Mouse (Mus musculus) neural tube, embryonic 13.5 days (tissue): ENCODE results near the gene Cenpl. TPM values are rescaled to one million over a fixed set of nuclear protein-coding genes. Genes with fewer than 3 reads are reported as not detected.

Source experiments
- ATAC-seq: fragments of 200-750 bp; cut with Nextera tagmentation; 2 replicates; pipeline ENCODE4 v1.8.0; 2017; ENCODE audit warnings: low read depth, mild to moderate bottlenecking, moderate TSS enrichment, moderate library complexity
- H3K27ac ChIP-seq: fragments of 300-500 bp; sonication (generic); replicated peaks from 2 replicates; pipeline ENCODE4 v1.5.1; 2015; ENCODE audit warnings: moderate library complexity, mild to moderate bottlenecking, inconsistent platforms
- H3K27me3 ChIP-seq: fragments of 300-500 bp; sonication (generic); 2 replicates; pipeline ENCODE4 v1.6.1; 2015; ENCODE audit warnings: mild to moderate bottlenecking, inconsistent platforms
- H3K36me3 ChIP-seq: fragments of 300-500 bp; sonication (generic); 2 replicates; pipeline ENCODE4 v1.6.1; 2015; ENCODE audit warnings: mild to moderate bottlenecking, inconsistent platforms
- H3K4me1 ChIP-seq: fragments of 300-500 bp; sonication (generic); replicated peaks from 2 replicates; pipeline ENCODE4 v1.6.1; 2015; ENCODE audit warnings: inconsistent platforms
- H3K4me2 ChIP-seq: fragments of 300-500 bp; sonication (generic); 2 replicates; pipeline ENCODE4 v1.6.1; 2015; ENCODE audit warnings: inconsistent platforms, mild to moderate bottlenecking, moderate library complexity
- H3K4me3 ChIP-seq: fragments of 300-500 bp; sonication (generic); 2 replicates; pipeline ENCODE4 v1.5.1; 2015; ENCODE audit warnings: mild to moderate bottlenecking, inconsistent platforms
- H3K9ac ChIP-seq: fragments of 300-500 bp; sonication (generic); 2 replicates; pipeline ENCODE4 v1.6.1; 2015; ENCODE audit warnings: moderate library complexity, mild to moderate bottlenecking, inconsistent platforms
- H3K9me3 ChIP-seq: fragments of 300-500 bp; sonication (generic); 2 replicates; pipeline ENCODE4 v1.6.1; 2016; ENCODE audit warnings: inconsistent platforms
- WGBS: fragments of 180-500 bp; shearing (Covaris S2); methylation state at CpG from one replicate; pipeline ENCODE4 v1.1.7; 2015; 5-methylcytosine and 5-hydroxymethylcytosine counted together
- polyA plus RNA-seq: library from polyadenylated mRNA; unstranded; fragments of >200 nt; fragmentation: Nextera tagmentation; extraction: Ambion mirVana; gene quantifications from 2 replicates; pipeline ENCODE4 v1.2.1, GENCODE M21; 2015

Gene Cenpl
- polyA plus RNA-seq, 1 experiment from 2014 or later: 10.2 TPM

DNA sequence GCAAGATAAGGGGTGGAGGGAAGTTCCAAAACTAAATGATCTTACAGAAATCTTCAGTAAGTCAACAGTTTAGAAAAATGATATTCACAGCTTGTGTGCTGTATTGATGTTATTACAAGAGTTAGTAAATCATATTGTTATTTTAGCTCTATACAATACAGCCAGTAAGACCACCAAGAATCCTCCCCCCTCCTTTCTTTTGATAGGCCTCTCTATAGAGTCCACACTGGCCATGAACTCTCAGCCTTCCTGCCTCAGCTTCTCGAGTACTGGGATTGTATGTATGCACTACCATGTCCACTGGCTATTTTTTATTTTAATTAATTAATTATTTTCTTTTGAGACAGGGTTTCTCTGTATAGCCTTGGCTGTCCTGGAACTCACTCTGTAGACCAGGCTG, 7.2 kb upstream of the Cenpl start:
- ATAC-seq: no peak
- no peak overlapping the region for H3K4me3 ChIP-seq
- WGBS: 88% methylated on average over 1 of the region's 1 CpGs
- no peak overlapping the region for H3K9ac ChIP-seq
- H3K36me3 ChIP-seq: peaks cover 28% of the 10 kb centered on the region
- no peaks in the 10 kb centered on the region for H3K4me1 ChIP-seq
- H3K27me3 ChIP-seq: no peaks in the 10 kb centered on the region
- H3K27ac ChIP-seq: no peak overlapping the region
- no peaks in the 10 kb centered on the region for H3K9me3 ChIP-seq
- no peak overlapping the region for H3K4me2 ChIP-seq

DNA sequence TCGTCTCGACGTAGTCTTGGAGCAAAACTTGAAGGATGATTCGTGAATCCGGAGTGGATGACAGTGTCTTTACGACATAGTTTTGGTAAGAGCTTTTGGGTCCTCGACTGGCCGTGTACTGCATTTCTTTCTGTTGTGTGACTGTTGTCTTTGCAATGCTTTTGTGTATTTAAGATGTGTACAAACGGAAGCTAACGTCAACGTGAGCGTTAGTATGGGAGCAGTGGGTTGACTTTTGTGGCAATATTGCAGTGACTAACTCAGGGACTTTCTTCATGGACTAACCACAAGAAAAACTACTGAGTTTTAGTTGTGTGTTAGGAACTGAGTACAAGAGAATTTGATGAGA, 733 bp downstream of the Cenpl start:
- peak overlapping the region; percentile 70 for H3K9ac ChIP-seq
- peak overlapping the region; percentile 57 for H3K4me3 ChIP-seq
- under 1% methylated on average over 12 of the region's 12 CpGs for WGBS
- peaks cover 40% of the 10 kb centered on the region for H3K4me1 ChIP-seq
- H3K36me3 ChIP-seq: no peaks in the 10 kb centered on the region
- no peaks in the 10 kb centered on the region for H3K9me3 ChIP-seq
- peak; percentile 8; the same call in 1 of the 2 replicates for ATAC-seq
- peak overlapping the region; percentile 73 for H3K4me2 ChIP-seq
- no peaks in the 10 kb centered on the region for H3K27me3 ChIP-seq
- H3K27ac ChIP-seq: no peak overlapping the region; the same call in 1 of the 2 replicates

DNA sequence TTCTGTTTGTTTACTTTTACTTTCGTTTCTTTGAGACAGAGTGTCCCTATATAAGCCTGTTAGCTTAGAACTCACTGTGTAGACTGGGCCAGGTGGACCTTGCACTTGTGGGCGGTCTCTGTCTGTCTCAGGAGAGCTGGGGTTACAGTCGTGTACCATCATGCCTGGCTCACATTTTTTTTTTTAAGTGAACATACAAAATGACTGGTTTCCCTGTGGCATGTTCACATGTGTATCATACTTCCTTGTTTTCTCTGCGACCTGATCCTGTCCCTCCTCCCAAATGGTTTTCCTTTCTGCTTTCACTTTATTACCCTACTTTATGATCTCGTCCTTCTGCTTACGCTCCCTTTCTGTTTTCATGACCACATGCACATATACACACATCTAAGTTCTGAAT, 5.7 kb downstream of the Cenpl start:
- no peak for ATAC-seq
- Histone ChIP-seq H3K27me3 (no peaks in the 10 kb centered on the region), H3K4me3 (no peak overlapping the region), H3K9ac (no peak overlapping the region), H3K4me2 (no peak overlapping the region), H3K36me3 (no peaks in the 10 kb centered on the region), H3K27ac (no peak overlapping the region), H3K9me3 (no peaks in the 10 kb centered on the region), H3K4me1 (peaks cover 29% of the 10 kb centered on the region)
- 89% methylated on average over 6 of the region's 6 CpGs for WGBS

DNA sequence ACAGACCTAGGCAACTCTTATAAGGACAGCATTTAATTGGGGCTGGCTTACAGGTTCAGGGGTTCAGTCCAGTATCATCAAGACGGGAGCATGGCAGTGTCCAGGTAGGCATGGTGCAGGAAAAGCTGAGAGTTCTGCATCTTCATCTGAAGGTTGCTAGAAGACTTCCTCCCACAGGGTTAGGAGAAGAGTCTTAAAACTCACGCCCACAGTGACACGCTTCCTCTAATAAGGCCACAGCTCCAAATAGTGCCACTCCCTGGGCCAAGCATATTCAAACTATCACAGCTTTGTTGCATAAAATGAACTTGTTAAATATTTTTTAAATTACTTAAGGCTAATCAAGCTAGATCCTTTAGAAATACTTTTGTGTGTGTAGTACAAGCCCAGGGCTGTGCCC, 6.7 kb downstream of the Cenpl start:
- Histone ChIP-seq H3K9me3 (no peaks in the 10 kb centered on the region), H3K4me1 (peaks cover 19% of the 10 kb centered on the region), H3K4me2 (no peak overlapping the region), H3K27ac (no peak overlapping the region), H3K4me3 (no peak overlapping the region), H3K9ac (no peak overlapping the region), H3K27me3 (no peaks in the 10 kb centered on the region), H3K36me3 (no peaks in the 10 kb centered on the region)
- no peak for ATAC-seq
- WGBS: 94% methylated on average over 3 of the region's 3 CpGs

DNA sequence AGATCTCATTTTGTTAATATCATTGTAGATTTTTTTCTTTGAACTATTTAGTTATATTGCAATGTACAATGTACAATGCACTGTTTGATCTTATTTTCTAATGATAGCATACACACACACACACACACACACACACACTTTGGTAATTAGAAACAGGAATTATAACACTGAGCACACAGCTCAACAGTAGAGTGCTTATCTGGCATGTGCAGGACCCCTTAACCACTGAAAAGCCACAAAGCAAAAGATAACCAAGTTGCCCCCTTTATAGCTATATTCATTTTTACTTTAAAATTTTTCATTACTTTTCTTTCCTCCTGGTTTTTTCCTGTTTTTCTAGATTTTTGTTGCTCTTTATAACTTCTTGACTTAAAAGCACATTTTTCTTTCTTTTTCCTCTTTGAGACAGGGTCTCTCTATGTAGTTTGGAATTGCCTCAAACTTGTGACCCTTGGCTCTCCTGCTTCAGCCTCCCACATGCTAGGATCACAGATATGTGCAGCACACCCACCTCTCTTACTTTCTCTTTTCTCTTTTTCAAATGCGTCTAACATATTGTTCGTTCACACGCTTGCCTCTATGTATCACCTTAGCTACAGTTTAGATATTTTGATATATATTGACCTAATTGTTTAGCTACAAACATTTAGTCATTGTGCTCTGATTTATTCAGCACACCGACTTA, 29.4 kb downstream of the Cenpl start:
- peaks cover 54% of the 10 kb centered on the region for H3K36me3 ChIP-seq
- no peak overlapping the region for H3K4me3 ChIP-seq
- no peak overlapping the region for H3K27ac ChIP-seq
- H3K9me3 ChIP-seq: no peaks in the 10 kb centered on the region
- 96% methylated on average over 4 of the region's 4 CpGs for WGBS
- H3K27me3 ChIP-seq: no peaks in the 10 kb centered on the region
- H3K9ac ChIP-seq: no peak overlapping the region
- H3K4me2 ChIP-seq: no peak overlapping the region
- no peak for ATAC-seq
- H3K4me1 ChIP-seq: no peaks in the 10 kb centered on the region

DNA sequence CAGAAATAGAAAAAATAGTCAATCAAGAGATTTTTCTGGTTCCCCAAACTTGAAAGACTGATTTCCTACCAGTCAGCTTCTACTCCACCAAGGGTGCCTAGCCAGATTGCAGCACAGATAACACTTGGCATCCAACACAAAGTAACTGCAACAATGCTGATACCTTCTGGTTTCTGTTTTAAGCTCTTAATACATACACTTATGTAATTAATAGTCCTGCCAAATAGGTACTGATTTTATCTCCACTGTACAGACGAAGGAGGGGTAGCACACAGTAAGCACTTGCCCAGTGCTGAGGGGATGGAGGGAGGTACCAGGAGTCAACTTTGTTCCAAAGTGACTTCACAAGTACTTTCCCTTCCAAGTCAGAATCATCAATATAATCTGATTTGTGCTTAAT, 33.3 kb downstream of the Cenpl start:
- Histone ChIP-seq H3K4me3 (no peak overlapping the region), H3K9me3 (no peaks in the 10 kb centered on the region), H3K4me1 (no peaks in the 10 kb centered on the region), H3K27me3 (no peaks in the 10 kb centered on the region), H3K9ac (no peak overlapping the region), H3K36me3 (peaks cover 52% of the 10 kb centered on the region), H3K27ac (no peak overlapping the region), H3K4me2 (no peak overlapping the region)
- 71% methylated on average over 1 of the region's 1 CpGs for WGBS
- ATAC-seq: no peak

DNA sequence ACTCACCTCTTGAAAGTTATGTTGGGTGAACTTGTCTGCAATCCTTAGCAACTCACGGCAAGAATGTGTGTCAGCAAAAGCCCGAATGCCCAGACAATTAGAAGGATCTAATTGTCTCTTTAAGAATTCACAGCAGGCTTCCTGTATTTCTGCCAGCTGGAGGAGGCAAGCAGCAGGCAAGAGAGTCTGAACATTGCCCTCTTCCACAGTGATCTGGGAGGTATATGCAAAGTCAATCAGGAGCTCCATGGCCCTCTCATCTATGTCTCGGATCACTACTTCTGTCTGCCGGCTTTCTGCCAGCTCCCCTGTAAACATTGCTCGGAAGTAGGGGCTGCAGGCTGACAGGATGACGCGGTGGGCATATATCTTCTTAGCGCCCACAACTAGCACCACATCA, 38.7 kb downstream of the Cenpl start:
- Histone ChIP-seq H3K4me1 (no peaks in the 10 kb centered on the region), H3K4me3 (no peak overlapping the region), H3K9ac (no peak overlapping the region), H3K9me3 (no peaks in the 10 kb centered on the region), H3K36me3 (peaks cover 30% of the 10 kb centered on the region), H3K4me2 (no peak overlapping the region), H3K27me3 (no peaks in the 10 kb centered on the region), H3K27ac (no peak overlapping the region)
- 88% methylated on average over 8 of the region's 8 CpGs for WGBS
- no peak for ATAC-seq

DNA sequence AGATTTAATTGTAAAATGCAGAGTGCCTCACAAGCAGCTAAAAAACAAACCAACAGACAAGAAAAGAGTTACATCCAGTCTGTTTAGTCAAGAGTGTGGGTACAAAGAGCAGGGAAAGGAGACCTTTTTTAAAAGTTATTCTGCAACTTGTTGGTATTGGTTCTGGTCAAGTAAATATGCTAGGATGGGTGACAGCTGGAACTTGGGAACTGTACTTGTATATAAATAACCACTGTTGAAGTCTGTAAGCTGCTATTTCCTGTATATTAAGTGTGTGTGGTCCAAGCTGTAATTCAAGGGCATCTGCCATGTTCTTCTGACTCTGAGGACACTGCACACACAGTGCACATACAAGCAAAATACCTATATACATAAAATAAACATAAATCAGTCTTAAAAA, 44.1 kb downstream of the Cenpl start:
- H3K9ac ChIP-seq: no peak overlapping the region
- ATAC-seq: no peak

DNA sequence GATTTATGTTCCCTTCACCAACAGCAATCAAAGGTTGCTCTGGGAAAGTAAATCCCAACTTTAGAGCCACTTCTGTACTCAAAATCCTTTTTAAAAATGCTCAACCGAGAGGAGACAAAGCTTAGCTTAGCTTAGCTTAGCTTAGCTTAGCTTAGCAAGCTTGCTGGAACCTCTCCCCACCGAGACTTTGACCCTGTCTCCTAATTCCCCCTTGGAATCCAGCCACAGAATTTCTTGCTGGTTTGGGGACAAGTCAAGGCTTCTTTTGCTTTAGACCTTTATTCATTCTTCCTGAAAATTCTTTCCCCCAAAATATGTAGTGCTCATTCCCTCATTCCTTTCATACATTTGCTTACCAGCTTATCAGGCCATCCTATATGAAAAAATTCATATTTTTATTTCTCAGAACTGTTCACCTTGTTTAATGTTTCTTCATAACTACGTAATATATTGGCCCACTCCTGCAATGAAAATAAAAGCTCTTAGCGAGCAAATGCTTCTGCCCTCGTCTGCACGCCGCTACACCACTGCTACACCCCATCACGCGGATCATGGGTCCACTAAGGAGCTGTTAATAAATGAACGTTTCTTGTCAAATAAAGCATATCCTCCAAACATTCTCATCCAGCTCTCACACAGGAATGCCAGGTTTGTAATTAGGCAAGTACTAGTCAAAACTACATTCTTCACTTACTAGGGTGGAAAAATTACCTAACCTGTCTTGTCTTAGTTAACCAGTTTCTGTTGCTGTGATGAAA, 52.3 kb downstream of the Cenpl start:
- Histone ChIP-seq H3K4me3 (no peak overlapping the region), H3K9me3 (no peaks in the 10 kb centered on the region), H3K4me1 (no peaks in the 10 kb centered on the region), H3K36me3 (peaks cover 8% of the 10 kb centered on the region), H3K27me3 (no peaks in the 10 kb centered on the region), H3K27ac (no peak overlapping the region), H3K9ac (no peak overlapping the region), H3K4me2 (no peak overlapping the region)
- 93% methylated on average over 10 of the region's 10 CpGs for WGBS
- no peak for ATAC-seq

More for the DNA sequence above, 44.1 kb downstream of the Cenpl start:
- H3K36me3 ChIP-seq: peaks cover 2% of the 10 kb centered on the region; the same call in 1 of the 2 replicates
- H3K9me3 ChIP-seq: no peaks in the 10 kb centered on the region
- no peak overlapping the region for H3K4me3 ChIP-seq
- no peak overlapping the region for H3K27ac ChIP-seq
- no peaks in the 10 kb centered on the region for H3K27me3 ChIP-seq
- no peak overlapping the region for H3K4me2 ChIP-seq
- H3K4me1 ChIP-seq: no peaks in the 10 kb centered on the region

DNA sequence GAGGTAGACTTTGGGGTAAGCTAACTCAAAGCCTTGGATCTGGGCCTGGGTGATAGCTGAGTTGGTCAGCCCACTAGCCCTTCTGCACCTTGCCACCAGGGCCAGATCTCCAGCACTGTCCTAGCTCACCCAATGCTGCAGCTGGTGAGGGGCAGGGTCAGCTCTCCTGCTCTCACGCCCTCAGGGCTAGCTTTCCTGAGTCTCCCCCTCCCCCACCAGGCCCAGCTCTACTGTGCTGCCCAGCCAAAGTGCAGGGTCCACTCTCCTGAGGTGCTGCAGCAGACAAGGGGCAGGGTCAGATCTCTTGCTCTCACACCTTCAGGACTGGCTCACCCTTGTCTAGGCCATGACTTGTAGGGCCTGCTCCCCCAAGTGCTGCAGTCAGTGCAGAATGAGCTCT, 55.9 kb downstream of the Cenpl start:
- Histone ChIP-seq H3K9me3 (no peaks in the 10 kb centered on the region), H3K4me1 (peaks cover 16% of the 10 kb centered on the region), H3K9ac (no peak overlapping the region), H3K36me3 (peaks cover 5% of the 10 kb centered on the region), H3K4me2 (no peak overlapping the region), H3K27me3 (no peaks in the 10 kb centered on the region), H3K27ac (no peak overlapping the region), H3K4me3 (no peak overlapping the region)
- no peak for ATAC-seq
- 82% methylated on average over 1 of the region's 1 CpGs for WGBS

DNA sequence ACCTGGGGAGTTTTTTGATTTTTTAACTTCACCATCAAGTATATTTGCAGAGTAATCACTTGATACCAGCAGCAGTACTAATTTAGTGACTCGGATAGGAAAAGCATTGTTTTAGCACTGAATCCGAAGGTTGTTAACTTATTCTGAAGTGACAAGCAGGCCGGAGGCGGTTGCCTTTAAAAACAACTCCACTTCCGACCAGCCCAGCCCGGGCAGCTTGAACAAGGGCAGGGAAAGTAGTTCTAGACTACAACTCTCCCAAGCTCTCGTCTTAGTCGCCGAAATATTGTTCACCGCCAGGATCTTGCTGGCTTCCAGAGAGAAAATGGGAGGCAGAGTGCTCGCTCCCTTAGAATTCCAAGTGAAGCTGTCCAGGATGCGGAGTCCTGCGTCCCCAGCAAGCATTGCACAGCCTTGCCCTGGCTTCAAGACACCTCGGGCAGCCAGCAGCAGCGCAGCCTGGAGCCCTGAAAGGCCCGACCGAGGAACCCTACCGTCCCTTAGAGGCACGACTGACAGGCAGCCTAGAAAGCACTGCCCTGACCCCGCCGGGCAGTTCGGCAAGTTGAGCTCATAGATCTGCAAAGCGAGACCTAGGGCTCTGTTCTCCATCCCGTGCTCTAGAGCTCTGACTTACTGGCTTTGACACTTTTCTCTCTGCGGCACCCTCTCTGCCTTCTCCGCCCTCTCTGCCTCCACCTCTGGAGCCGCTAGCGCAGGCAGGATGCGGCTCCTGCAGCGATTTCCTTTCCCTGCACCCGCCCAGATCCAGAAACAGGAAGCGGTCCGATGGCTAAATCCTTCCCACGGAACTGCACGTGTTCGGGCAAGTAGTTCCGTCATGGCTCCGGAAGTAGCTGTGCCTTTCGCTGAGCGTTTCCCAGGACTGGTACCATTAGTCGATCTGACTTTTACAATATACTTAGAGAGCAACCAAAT, 60.5 kb downstream of the Cenpl start, which contains the start of gene Klhl20:
Gene Klhl20, minus strand, starts transcription at position 786 of the 939 bp plus-strand sequence.
- Histone ChIP-seq H3K27me3 (peaks cover 12% of the 10 kb centered on the region; the same call in 1 of the 2 replicates), H3K9me3 (no peaks in the 10 kb centered on the region), H3K4me3 (peak within 1 kb of the TSS; percentile 96), H3K9ac (peak within 1 kb of the TSS; percentile 95), H3K4me2 (peak within 1 kb of the TSS; percentile 93), H3K4me1 (peaks cover 16% of the 10 kb centered on the region), H3K36me3 (peaks cover 5% of the 10 kb centered on the region), H3K27ac (peak within 1 kb of the TSS; percentile 86)
- peak; percentile 98 for ATAC-seq
- WGBS: 2% methylated on average over 41 of the region's 41 CpGs
